Mouse (Mus musculus) liver, postnatal 0 days (tissue): ENCODE results near the gene Slc27a5. TPM values are rescaled to one million over a fixed set of nuclear protein-coding genes. Genes with fewer than 3 reads are reported as not detected.

Experiments
- ATAC-seq: fragments of 200-750 bp; cut with Nextera tagmentation; 2 replicates; pipeline ENCODE4 v1.8.0; 2017; ENCODE audit warnings: mild to moderate bottlenecking, moderate library complexity
- DNase-seq: peaks from one replicate; pipeline ENCODE4 v3.0.0-alpha.2; 2016
- H3K27ac ChIP-seq: fragments of 300-500 bp; sonication (generic); 2 replicates; pipeline ENCODE4 v1.5.1; 2014; ENCODE audit warnings: antibody characterized with exemption, moderate library complexity, mild to moderate bottlenecking, low read depth
- H3K27me3 ChIP-seq: fragments of 300-500 bp; sonication (generic); 2 replicates; pipeline ENCODE4 v1.6.1; 2014; ENCODE audit warnings: low read length, control low read depth, mixed read lengths; ENCODE audit not compliant: insufficient read depth
- H3K36me3 ChIP-seq: fragments of 300-500 bp; sonication (generic); replicated peaks from 2 replicates; pipeline ENCODE4 v1.6.1; 2014; ENCODE audit warnings: mild to moderate bottlenecking, control low read depth, low read length, moderate library complexity, mixed read lengths; ENCODE audit not compliant: insufficient read depth
- H3K4me1 ChIP-seq: fragments of 300-500 bp; sonication (generic); 2 replicates; pipeline ENCODE4 v1.6.1; 2014; ENCODE audit warnings: antibody characterized with exemption, mild to moderate bottlenecking, control low read depth; ENCODE audit not compliant: insufficient read depth
- H3K4me2 ChIP-seq: fragments of 300-500 bp; sonication (generic); 2 replicates; pipeline ENCODE4 v1.6.1; 2014; ENCODE audit warnings: low read depth, mild to moderate bottlenecking, low read length, moderate library complexity, mixed read lengths
- H3K4me3 ChIP-seq: fragments of 300-500 bp; sonication (generic); 2 replicates; pipeline ENCODE4 v1.5.1; 2014; ENCODE audit warnings: low read depth, low read length
- H3K9ac ChIP-seq: fragments of 300-500 bp; sonication (generic); replicated peaks from 2 replicates; pipeline ENCODE4 v1.6.1; 2014; ENCODE audit warnings: mild to moderate bottlenecking, moderate library complexity
- H3K9me3 ChIP-seq: fragments of 300-500 bp; sonication (generic); 2 replicates; pipeline ENCODE4 v1.6.1; 2016; ENCODE audit warnings: mild to moderate bottlenecking, control low read depth, low read length, mixed read lengths
- CTCF ChIP-seq: sonication (generic); IDR thresholded peaks from 2 replicates; pipeline ENCODE4 v1.5.1; 2016; ENCODE audit warnings: antibody characterized with exemption, low read depth
- EP300 ChIP-seq: IDR thresholded peaks from 2 replicates; pipeline ENCODE4 v1.6.1; 2016; ENCODE audit warnings: antibody characterized with exemption, low read depth, mild to moderate bottlenecking
- WGBS: fragments of 180-500 bp; shearing (Covaris S2); extraction: QIAGEN DNeasy Blood & Tissue Kit; methylation state at CpG from one replicate; pipeline ENCODE4 v1.1.7; 2014; ENCODE audit not compliant: insufficient replicate concordance; 5-methylcytosine and 5-hydroxymethylcytosine counted together
- polyA plus RNA-seq: library from polyadenylated mRNA; unstranded; fragments of >200 nt; fragmentation: Nextera tagmentation; extraction: Ambion mirVana; gene quantifications from 2 replicates; pipeline ENCODE4 v1.2.1, GENCODE M21; 2015

Gene Slc27a5
- polyA plus RNA-seq: 103 and 122 TPM in 2 replicates

- Histone ChIP-seq H3K4me1 (no peaks in the 10 kb centered on the region), H3K4me3 (peak within 1 kb of the TSS; percentile 34), H3K36me3 (0 out of 2 replicates have a peak, but pooled peaks cover 5% of the 10 kb centered on the region), H3K4me2 (peak within 1 kb of the TSS; percentile 68), H3K9me3 (no peaks in the 10 kb centered on the region), H3K27me3 (no peaks in the 10 kb centered on the region), H3K27ac (peak within 1 kb of the TSS; percentile 85), H3K9ac (peak within 1 kb of the TSS; percentile 58)
- 48% methylated on average over 5 of the region's 5 CpGs for WGBS
- TF ChIP-seq CTCF: no peak
- peak; percentile 38; the same call in 1 of the 2 replicates for TF ChIP-seq EP300
- ATAC-seq (peak; percentile 78), DNase-seq (peak; percentile 59)
Observed at GRCm38 (mm10) chr7:12998053-12998452, at the start of gene Slc27a5. Slc27a5 (minus strand) TSS chr7:12998192.

- H3K9me3 ChIP-seq: no peaks in the 10 kb centered on the region
Observed at GRCm38 (mm10) chr7:13046084-13046483, 48.1 kb upstream of the Slc27a5 start.

DNA sequence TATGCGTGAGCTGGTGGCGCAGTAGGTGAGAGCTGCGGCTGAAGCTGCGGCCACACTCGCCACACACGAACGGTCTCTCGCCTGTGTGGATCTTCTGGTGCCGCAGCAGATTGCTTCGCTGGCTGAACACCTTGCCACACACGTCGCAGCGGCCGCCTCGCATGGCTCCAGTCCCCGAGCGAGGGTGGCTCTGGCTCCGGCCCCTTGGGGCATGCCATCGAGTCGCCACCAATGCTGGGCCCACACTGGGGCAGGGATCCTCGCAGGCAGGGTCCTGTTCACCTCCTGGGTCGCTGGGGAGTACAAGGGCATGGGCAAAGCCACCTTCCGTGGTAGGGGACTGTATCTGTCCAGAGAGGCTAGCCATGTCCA is 46.2 kb upstream of the Slc27a5 start:
- H3K4me1 ChIP-seq: peaks cover 13% of the 10 kb centered on the region
- TF ChIP-seq EP300 (no peak), CTCF (no peak)
- H3K4me2 ChIP-seq: peak overlapping the region; percentile 67
- WGBS: 5% methylated on average over 23 of the region's 23 CpGs
- ATAC-seq (no peak), DNase-seq (no peak)
- H3K36me3 ChIP-seq: no peaks in the 10 kb centered on the region
- no peaks in the 10 kb centered on the region for H3K9me3 ChIP-seq
- peaks cover 27% of the 10 kb centered on the region for H3K27me3 ChIP-seq
- peak overlapping the region; percentile 39; the same call in 1 of the 2 replicates for H3K9ac ChIP-seq
- H3K4me3 ChIP-seq: peak overlapping the region; percentile 43
- H3K27ac ChIP-seq: no peak overlapping the region

More at GRCm38 (mm10) chr7:13046084-13046483, 48.1 kb upstream of the Slc27a5 start:
- H3K4me1 ChIP-seq: peaks cover 13% of the 10 kb centered on the region
- peaks cover 27% of the 10 kb centered on the region for H3K27me3 ChIP-seq
- H3K4me2 ChIP-seq: no peak overlapping the region
- no peak overlapping the region for H3K9ac ChIP-seq
- H3K4me3 ChIP-seq: no peak overlapping the region
- 3% methylated on average over 2 of the region's 2 CpGs for WGBS
- ATAC-seq: peak; percentile 78
- DNase-seq: peak; percentile 70
- no peak overlapping the region for H3K27ac ChIP-seq
- no peaks in the 10 kb centered on the region for H3K36me3 ChIP-seq
- no peak for TF ChIP-seq EP300
- peak; percentile 92 for TF ChIP-seq CTCF

DNA sequence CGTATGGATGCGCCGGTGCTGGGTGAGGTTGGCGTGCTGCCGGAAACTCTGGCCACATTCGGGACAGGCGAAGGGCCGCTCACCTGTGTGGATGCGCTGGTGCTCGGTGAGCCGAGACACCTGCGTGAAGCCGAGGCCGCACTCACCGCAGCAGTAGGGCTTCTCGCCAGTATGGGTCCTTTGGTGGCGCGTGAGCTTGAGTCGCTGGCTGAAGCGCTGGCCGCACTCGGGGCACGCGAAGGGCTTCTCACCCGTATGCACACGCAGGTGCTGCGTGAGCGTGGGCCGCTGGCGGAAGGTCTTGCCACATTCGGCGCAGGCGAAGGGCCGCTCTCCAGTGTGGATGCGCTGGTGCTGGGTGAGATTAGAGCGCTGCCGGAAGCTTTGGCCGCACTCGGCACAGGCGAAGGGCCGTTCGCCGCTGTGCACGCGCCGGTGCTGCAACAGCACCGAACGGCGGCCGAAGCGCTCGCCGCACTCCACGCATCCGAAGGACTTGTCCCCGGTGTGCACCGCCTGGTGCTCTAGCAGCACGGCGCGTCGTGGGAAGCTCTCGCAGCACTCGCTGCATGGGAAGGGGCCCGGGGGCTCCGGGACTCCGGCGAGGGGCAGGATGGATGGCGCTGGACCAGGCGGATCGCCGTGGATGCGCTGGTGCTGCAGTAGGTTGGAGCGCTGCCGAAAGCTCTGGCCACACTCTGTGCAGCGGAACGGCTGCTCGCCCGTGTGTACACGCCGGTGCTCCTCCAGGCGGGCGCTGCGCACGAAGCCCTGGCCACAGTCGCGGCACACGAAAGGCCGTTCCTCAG is 45.7 kb upstream of the Slc27a5 start:
- peak; percentile 21; the same call in 1 of the 2 replicates for ATAC-seq
- Histone ChIP-seq H3K36me3 (no peaks in the 10 kb centered on the region), H3K27me3 (peaks cover 27% of the 10 kb centered on the region), H3K4me3 (peak overlapping the region; percentile 43), H3K4me1 (peaks cover 18% of the 10 kb centered on the region), H3K9me3 (no peaks in the 10 kb centered on the region), H3K27ac (no peak overlapping the region), H3K4me2 (peak overlapping the region; percentile 67), H3K9ac (peak overlapping the region; percentile 39; the same call in 1 of the 2 replicates)
- TF ChIP-seq CTCF (no peak), EP300 (no peak)
- no peak for DNase-seq
- WGBS: 7% methylated on average over 80 of the region's 88 CpGs

DNA sequence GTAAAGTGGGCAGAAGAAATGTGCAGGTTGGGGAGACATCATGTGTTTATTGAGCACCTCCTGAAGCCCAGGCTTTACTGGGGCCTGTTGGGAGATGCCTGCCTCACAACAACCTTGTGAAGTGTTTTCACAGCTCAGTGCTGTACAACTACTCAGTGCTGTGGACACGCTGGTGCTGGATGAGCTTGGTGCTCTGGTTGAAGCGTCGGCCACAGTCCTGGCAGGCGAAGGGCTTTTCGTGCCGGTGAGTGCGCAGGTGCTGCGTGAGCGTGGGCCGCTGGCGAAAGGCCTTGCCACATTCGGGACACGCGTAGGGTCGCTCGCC is 45.1 kb upstream of the Slc27a5 start:
- no peaks in the 10 kb centered on the region for H3K36me3 ChIP-seq
- DNase-seq (no peak), ATAC-seq (no peak)
- H3K27me3 ChIP-seq: peaks cover 27% of the 10 kb centered on the region
- peaks cover 20% of the 10 kb centered on the region for H3K4me1 ChIP-seq
- peak overlapping the region; percentile 67; the same call in 1 of the 2 replicates for H3K4me2 ChIP-seq
- H3K27ac ChIP-seq: no peak overlapping the region
- 61% methylated on average over 16 of the region's 16 CpGs for WGBS
- TF ChIP-seq CTCF: no peak
- no peak for TF ChIP-seq EP300
- H3K9ac ChIP-seq: no peak overlapping the region
- H3K4me3 ChIP-seq: peak overlapping the region; percentile 43; the same call in 1 of the 2 replicates
- H3K9me3 ChIP-seq: no peaks in the 10 kb centered on the region

GRCm38 (mm10) chr7:13042511-13042910 is 44.5 kb upstream of the Slc27a5 start:
- Histone ChIP-seq H3K4me1 (peaks cover 20% of the 10 kb centered on the region), H3K27ac (no peak overlapping the region), H3K9me3 (no peaks in the 10 kb centered on the region), H3K4me3 (no peak overlapping the region), H3K4me2 (no peak overlapping the region), H3K27me3 (peaks cover 27% of the 10 kb centered on the region), H3K36me3 (no peaks in the 10 kb centered on the region), H3K9ac (no peak overlapping the region)
- DNase-seq: no peak
- 72% methylated on average over 6 of the region's 6 CpGs for WGBS
- TF ChIP-seq CTCF (no peak), EP300 (no peak)
- no peak for ATAC-seq
